Mouse (Mus musculus) cerebellum, adult 11 months (tissue): ENCODE measurements around the gene Rasgrp4.
"Not testable (repeated sequence)": the region's sequence is repeated elsewhere in the genome, so short reads cannot be mapped to it uniquely, and the experiment has no call there.

Experiments
- DNase-seq: peaks from one replicate; pipeline ENCODE4 v3.0.0; 2022

The Rasgrp4 gene

GRCm38 (mm10) chr7:29134693-29135386, at the start of gene Rasgrp4:
Rasgrp4 (plus strand) TSS chr7:29134851.
- DNase-seq: no peak

GRCm38 (mm10) chr7:29085981-29086380, 48.7 kb upstream of the Rasgrp4 start:
- no peak for DNase-seq

DNA sequence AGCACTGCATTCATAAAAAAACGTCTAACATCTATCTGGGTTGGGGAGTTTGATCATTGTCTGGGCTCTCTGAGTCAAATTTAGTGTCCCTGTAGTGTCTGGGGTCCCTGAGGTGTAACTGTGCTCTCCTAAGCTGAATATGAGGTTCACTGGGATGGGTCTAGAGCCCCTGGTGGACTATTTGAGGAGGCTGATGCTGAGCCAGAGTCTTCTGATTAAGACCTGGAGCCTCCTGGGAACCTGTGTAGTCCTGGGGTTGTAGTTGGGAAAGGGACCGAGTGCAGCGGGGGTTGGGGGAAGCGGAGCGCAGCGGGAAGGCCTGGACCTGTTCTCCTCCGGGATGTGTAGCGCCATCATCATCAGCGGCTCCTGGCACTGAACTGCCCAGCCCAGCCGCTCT, 47.7 kb upstream of the Rasgrp4 start:
- no peak for DNase-seq

DNA sequence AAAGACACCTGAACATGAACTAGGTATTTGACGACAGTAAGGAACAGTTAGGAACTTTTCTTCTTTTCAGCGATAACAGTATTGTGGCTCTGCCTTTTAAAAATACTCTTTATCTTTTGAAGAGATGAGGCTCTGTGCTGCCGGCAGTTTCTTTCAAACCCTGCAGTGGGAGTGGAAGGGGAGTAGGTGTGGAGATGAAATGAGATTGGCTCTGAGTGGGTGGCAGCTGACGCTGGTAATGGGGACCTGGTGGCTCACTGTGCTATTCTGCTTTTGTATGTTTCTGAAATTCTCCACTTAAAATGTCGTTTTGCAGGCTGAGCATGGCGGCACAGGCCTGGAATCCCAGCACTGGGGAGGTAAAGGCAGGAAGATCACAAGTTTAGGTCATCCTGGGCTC, 45.8 kb upstream of the Rasgrp4 start:
- no peak for DNase-seq

GRCm38 (mm10) chr7:29097131-29097530, 37.5 kb upstream of the Rasgrp4 start:
- no peak for DNase-seq

DNA sequence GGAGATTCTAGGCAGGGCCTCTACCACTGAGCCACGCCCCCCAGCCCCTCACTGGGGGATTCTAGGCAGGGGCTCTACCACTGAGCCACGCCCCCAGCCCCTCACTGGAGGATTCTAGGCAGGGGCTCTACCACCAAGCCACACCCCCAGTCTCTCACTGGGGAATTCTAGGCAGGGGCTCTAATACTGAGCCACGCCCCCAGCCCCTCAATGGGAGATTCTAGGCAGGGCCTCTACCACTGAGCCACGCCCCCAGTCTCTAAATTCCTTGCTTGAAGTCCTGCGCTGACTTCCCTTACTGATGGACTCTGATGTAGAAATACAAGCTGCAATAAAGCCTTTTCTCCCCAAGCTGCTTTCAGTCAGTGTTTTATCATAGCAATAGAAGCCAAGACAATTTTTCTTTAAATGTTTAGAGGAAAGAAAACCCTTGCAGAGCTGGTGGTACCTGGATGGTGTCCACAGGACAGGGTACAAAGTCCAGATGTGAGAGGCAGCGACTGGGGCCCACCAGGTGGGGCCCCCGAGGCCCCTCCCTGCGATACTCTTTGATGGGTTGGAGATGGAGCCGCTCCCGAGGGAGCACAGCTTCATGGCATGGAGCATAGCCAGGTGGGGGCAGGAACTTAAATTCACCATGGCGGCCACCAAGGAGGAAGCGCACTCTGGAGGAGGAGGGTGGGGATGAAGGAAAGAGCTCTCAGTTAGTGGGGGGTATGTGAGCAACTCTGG, 33.2 kb upstream of the Rasgrp4 start:
- no peak for DNase-seq

- no peak for DNase-seq
Observed at GRCm38 (mm10) chr7:29108992-29109955, 25.4 kb upstream of the Rasgrp4 start.

DNA sequence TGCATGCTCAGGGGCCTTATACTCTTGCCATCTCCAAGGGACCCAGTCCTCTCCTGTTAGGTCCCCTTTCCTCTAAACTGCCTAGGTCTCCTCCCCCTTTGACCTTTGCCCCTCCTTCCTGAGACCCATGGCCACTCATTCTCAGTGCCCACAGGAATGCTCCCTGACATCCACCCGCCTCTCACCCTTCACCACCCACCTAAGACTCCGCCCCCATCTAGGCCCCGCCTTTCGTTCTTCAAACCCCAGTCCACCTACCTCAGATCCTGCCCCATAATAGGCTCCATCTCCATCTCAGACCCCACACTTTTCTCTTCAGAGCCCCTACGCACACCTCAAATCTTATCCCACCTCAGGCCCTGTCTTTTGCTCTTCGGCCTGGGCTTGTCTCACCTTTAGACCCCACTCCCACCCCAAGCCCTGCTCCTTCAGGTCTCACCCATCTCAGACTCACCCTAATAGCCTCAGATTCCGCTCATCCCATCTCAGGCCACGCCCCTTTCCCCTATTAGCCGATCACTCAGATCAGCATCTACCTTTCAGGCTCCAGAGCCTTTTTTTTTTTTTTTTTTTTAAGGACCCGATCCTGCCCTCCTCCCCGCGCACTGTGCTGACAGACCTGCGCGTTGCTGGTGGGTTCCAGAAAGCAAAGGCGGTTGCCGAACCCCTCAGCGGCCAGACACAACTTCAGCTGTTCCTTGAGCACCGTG, 16.4 kb upstream of the Rasgrp4 start:
- DNase-seq: no peak

- no peak for DNase-seq
Observed at GRCm38 (mm10) chr7:29119526-29119925, 15.1 kb upstream of the Rasgrp4 start.

- no peak for DNase-seq
Observed at GRCm38 (mm10) chr7:29122821-29123220, 11.8 kb upstream of the Rasgrp4 start.

GRCm38 (mm10) chr7:29123531-29124358, 10.9 kb upstream of the Rasgrp4 start:
- DNase-seq: no peak

GRCm38 (mm10) chr7:29124970-29125369, 9.7 kb upstream of the Rasgrp4 start, which contains the start of gene Ryr1:
Ryr1 (minus strand) TSS chr7:29125179.
- DNase-seq: no peak

DNA sequence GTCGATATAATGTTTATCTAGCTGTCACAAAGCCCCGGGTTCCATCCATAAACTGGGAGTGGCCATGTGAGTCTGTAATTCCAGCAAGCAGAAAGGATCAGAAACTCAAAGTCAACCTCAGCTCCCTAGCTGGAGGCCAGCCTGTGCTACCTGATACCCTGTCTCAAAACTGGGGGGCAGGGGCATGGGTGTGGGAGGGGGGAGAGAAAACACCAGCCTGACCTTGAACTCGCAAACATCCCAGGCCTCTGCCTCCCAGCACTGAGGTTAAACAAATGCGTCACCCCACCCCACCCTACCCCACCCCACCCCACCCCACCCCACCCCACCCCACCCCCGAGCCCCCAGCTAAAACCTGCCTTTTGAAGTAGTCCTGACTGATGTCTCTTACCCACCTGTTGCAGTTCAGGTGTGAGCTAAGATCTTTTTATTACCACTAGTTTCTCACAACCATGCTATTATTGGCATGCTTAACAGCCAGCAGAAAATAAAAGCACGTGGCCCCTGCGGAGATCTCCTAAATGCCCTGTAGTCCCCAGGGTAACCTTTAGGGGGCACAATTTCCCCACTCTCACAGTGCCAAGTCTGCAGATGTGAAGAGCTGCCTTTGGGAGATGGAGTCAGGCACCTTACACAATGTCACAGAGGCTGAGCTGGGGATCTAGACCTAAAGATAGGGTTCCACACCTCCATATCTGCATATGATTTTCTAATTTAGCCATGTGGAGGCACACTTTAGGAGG, 8.3 kb upstream of the Rasgrp4 start:
- peak; percentile 31 for DNase-seq

DNA sequence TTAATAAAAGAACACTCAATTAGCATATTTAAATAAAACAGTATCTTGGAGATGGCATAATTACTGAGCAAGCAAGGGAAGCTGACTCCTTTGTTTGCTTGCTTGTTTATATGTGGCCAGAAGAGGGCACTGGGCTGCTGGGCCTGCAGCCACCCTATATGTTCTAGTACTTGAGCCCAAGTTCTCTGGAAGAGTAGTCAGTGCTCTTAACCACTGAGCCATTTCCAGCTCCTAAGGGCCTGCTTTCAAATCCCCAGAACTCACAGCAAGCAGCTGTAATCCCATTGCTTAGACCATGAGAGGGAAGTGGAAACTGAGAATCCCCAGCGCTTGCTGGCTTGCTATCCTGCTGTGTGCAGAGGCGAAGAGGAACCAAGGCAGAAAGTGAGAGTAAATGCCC, 5.9 kb upstream of the Rasgrp4 start:
- no peak for DNase-seq

GRCm38 (mm10) chr7:29134230-29134629, 421 bp upstream of the Rasgrp4 start:
- DNase-seq: no peak

GRCm38 (mm10) chr7:29137429-29137828, 2.8 kb downstream of the Rasgrp4 start:
- no peak for DNase-seq

- DNase-seq: not testable (repeated sequence)
Observed at GRCm38 (mm10) chr7:29139237-29139636, 4.6 kb downstream of the Rasgrp4 start.

DNA sequence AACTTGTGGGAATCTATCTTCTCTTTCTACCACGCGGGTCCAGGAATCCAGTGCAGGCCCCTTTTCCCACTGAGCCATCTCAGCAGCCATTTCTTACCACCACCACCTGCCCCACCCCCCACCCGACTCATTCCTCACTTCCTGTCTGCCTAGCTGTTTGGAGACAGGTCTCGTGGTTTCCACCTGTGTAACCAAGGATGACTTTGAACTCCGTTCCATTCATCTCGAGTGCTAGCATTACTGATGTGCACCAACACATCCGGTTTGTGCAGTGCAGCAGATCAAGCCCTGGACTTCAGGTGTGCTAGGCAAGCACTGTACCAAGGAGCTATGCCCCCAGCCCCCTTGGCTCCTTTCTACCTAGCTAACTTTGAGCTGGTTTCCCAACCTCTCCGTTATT, 6.8 kb downstream of the Rasgrp4 start:
- no peak for DNase-seq

- DNase-seq: no peak
Observed at GRCm38 (mm10) chr7:29144006-29144405, 9.4 kb downstream of the Rasgrp4 start.

- no peak for DNase-seq
Observed at GRCm38 (mm10) chr7:29146625-29147367, 12.1 kb downstream of the Rasgrp4 start.
